Mouse (Mus musculus) ES-E14 (cell line): Measurements from ENCODE around the gene Fhit.
A peak's percentile ranks its signal among the peaks of the same experiment; 100 is the strongest.

ENCODE experiments used
- CHD2 ChIP-seq: IDR thresholded peaks from 2 replicates; pipeline ENCODE4 v1.6.1; 2014; ENCODE audit warnings: mild to moderate bottlenecking, low read depth, low read length, inconsistent platforms
- HCFC1 ChIP-seq: IDR thresholded peaks from 2 replicates; pipeline ENCODE4 v1.6.1; 2012; ENCODE audit warnings: low read length, inconsistent platforms, borderline replicate concordance; ENCODE audit not compliant: insufficient read depth
- MAFK ChIP-seq: IDR thresholded peaks from 2 replicates; pipeline ENCODE4 v1.6.1; 2014; ENCODE audit warnings: mild to moderate bottlenecking, low read depth, low read length, inconsistent platforms; ENCODE audit not compliant: insufficient read depth
- ZC3H11A ChIP-seq: IDR thresholded peaks from 2 replicates; pipeline ENCODE4 v1.6.1; 2012; ENCODE audit warnings: low read depth, mild to moderate bottlenecking, inconsistent platforms, low read length, borderline replicate concordance
- ZNF384 ChIP-seq: IDR thresholded peaks from 2 replicates; pipeline ENCODE4 v1.6.1; 2012; ENCODE audit warnings: low read depth, low read length, inconsistent platforms

GRCm38 (mm10) chr14:11161751-11162231 lies at the start of gene Fhit:
- TF ChIP-seq HCFC1 (peak; percentile 92), ZC3H11A (no peak), CHD2 (0 out of 2 replicates have a peak, but pooled peaks have one; percentile 31), ZNF384 (peak; percentile 96), MAFK (no peak)
